Mouse (Mus musculus) monocyte, adult 2 months (primary cell): ENCODE measurements at regions not wholly inside any gene's neighbourhood (a gene's known extent, or its start where the extent isn't known, plus 50 kb on each side); places are given as distances from the start of the nearest gene placed in this dataset.
"Not testable (repeated sequence)": the region's sequence is repeated elsewhere in the genome, so short reads cannot be mapped to it uniquely, and the experiment has no call there.

Experiments used
- DNase-seq, 2 experiments: peaks; one replicate each; pipeline ENCODE4 v3.0.0; 2022; ENCODE audit warnings: low spot score in 2 of 2, low read depth in 1 of 2

- no peak for DNase-seq
Measured at GRCm38 (mm10) chr2:84042793-84043192, 52.4 kb downstream of the Gm13691 start.

- DNase-seq = no peak
Measured at GRCm38 (mm10) chr2:84048398-84049140, 58.2 kb downstream of the Gm13691 start.

GRCm38 (mm10) chr2:84051883-84052331 lies 61.6 kb downstream of the Gm13691 start:
- no peak for DNase-seq

DNA sequence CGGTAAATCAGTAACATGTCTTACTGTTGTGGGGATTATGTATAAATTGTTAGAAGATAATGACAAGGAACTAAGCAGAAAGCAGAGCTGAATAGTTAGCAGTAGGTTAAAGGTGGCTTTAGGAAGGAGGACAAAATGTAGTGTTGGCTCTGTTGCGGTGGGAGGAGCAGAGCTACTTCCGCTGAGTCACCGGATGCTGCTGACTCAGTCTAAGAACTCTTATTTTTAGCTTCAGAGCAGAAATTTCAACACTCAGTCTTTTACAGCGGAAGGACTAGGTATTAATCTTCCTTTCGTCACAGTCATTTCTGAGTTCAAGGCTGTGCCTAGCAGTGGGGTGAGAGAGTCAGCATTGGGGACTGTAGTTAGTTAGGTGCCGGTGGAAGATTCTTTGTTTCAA lies 68.9 kb downstream of the Gm13691 start:
- DNase-seq = peak; percentile 33 to 35

DNA sequence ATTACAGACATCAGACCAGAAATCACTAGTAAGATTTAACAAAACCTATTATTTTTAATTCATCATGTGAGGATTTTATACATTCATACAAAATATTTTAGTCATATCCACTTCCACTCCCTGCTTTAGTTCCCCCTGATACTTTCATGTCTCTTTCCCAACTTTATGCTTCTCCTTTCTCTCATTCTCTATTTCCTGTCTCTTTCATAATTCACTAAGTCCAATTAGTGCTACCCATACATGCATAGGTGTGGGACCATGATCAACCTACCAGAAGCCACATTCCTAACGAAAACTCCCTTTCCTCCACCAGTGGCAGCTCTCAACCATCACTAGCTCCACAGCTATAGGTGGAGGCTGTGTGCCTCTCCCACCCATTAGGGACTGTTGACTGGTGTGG lies 70.9 kb downstream of the Gm13691 start:
- no peak for DNase-seq

- DNase-seq = no peak
Measured at GRCm38 (mm10) chr2:84064371-84064770, 74.0 kb downstream of the Gm13691 start.

GRCm38 (mm10) chr2:84065061-84065460 lies 74.7 kb downstream of the Gm13691 start:
- no peak for DNase-seq

DNA sequence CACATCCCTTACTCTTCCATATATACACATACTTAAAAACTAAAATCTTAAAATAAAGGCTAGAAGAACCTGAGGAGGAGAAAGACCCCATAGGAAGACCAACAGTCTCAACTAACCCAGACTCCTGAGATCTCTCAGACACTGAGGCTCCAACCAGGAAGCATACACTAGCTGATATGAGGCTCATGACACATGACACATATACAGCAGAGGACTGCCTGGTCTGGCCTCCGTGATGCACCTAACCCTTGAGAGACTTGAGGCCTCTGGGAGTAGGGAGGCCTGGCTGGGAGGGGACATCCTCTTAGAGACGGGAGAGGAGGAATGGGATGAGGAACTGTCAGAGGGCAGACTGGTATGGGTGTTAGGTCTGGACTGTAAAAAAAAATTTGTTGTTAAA lies 75.4 kb downstream of the Gm13691 start:
- no peak for DNase-seq

- DNase-seq = no peak
Measured at GRCm38 (mm10) chr2:84066151-84066693, 75.9 kb downstream of the Gm13691 start.

DNA sequence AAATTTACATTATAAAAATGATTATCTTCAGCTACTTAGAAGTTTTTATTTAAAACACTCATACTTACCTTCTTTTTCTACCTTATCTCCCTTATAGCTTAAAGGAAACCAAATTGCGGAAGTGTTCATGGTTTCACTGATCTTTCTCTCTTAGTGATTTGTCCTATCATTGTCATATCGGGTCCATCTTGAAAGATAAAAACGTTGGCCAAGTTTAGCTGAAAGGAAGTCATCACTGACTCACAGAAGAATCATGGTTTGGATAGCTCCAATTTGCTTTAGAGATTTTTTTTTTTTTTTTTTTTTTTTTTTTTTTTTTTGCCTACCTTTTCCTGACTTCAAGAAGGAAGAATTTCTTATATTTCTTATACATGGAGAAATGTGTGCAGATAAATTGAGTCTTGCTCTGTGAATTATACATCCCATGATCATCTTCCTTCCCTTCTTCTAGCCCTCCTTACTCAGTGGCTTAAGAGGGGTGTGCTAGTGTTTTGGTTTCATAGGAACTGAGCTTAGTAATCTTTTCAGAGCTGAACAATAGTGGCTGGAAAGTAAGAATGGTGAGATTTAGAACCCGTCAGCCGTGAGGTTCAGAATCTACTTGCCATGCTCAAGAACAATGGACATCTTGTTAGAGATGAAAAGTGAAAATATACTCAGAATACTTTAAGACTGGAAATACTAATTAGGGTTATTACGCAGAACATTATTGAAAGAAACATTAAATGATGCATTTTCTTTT lies 76.6 kb downstream of the Gm13691 start:
- DNase-seq = no peak

DNA sequence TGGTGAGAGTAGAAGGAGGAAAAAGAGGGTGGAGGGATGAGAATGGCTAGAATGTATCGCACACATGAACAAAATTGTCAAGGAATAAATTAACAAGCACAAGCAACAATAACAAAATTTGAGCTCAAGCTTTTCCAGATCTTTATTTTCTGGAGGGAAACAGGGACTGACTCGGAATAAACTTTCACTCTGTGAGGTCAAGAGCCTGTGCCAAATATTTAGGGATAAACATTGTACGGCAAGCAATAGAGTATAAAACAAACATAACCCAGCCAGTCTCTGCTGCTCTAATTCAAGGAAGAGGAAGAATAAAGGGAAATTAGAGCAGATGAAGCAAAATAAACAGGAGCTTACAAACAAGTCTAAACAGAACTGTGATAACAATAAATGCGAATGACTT lies 78.3 kb downstream of the Gm13691 start:
- no peak for DNase-seq

DNA sequence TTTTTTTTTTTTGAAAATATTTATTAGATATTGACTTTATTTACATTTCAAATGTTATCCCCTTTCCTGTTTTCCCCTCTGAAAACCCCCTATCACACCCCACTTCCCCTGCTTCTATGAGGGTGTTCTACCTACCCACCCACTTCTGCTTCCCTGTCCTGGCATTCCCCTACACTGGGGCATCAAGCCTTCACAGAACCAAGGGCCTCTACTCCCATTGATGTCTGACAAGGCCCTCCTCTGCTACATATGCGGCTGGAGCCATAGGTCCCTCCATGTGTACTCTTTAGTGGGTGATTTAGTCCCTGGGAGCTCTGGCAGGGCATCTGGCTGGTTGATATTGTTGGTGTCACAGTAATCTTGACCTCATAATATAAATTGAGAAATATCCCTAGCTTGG lies 79.1 kb downstream of the Gm13691 start:
- not testable (repeated sequence) for DNase-seq

DNA sequence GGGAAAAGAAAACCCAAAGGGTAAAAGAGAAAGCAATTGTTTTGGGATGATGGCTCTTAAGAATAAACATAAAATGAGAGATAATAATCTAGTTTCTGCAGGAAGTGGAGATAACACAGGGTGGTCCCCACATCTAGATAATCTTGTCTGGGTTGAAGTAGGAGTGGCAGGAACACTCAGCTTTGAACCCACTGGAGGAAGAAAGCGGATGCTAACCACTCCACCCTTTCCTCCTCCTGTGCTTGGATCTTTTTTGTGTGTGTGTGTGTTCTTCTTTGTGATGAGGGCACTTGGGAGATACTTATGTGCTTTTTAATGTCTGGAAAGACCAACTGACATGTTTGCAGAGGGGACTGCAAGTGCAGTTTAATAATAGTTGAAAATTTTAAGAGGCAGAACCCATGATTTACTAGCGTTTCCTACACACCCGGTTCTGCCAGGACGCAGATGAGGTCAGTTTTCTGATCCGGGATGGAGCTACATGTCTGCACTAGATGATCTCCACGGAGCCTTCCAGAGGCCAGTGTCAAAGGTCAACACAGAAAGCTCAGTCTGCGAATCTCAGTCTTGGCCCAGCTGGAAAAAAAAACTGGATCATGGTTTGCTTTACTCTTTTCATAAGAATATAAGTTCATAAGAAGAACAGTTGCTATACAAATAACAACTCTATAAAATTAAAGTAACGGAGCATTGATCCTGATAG lies 82.7 kb downstream of the Gm13691 start:
- DNase-seq = no peak

- no peak for DNase-seq
Measured at GRCm38 (mm10) chr2:84075944-84076343, 85.6 kb downstream of the Gm13691 start.

DNA sequence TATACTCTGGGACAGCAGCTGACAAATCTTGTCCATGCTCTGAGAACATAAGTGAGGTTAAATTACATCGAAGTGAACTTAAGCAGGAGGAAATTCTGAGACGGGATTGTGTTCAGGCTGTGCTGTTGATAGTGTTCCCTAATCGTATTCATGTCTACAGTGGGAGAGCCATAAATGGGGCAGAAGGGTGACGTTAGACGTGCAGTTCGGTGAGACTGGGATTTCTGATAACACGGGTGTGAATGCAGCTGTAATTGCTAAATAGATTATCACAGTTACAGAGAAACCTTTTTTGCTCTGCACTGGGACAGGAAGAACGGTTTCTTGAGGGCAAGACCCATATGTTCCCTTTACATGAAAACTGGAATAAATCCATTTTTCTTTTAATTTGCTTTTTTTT lies 88.9 kb downstream of the Gm13691 start:
- no peak for DNase-seq

DNA sequence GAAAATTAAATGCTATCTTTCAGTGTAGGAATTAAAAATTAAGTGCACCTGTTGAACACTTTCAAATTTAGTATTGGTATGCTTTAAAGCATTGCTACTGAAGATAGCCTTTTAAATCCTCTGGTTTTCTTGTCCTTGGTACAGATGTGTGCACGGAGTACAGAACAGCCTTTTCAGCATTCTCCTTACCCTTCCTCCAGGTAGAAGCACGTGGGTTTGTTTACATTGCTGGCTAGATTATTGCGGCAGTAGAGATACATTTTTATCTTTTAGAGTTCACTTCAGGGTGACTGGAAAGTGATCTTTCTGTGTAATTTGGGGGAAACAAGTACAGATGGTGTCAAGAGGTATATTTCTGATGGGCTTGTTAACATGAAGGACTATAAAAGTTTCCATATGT lies 89.9 kb downstream of the Gm13691 start:
- no peak for DNase-seq

- no peak for DNase-seq
Measured at GRCm38 (mm10) chr2:84094751-84095150, 104.4 kb downstream of the Gm13691 start.

- no peak for DNase-seq
Measured at GRCm38 (mm10) chr2:84098746-84099145, 108.4 kb downstream of the Gm13691 start.

DNA sequence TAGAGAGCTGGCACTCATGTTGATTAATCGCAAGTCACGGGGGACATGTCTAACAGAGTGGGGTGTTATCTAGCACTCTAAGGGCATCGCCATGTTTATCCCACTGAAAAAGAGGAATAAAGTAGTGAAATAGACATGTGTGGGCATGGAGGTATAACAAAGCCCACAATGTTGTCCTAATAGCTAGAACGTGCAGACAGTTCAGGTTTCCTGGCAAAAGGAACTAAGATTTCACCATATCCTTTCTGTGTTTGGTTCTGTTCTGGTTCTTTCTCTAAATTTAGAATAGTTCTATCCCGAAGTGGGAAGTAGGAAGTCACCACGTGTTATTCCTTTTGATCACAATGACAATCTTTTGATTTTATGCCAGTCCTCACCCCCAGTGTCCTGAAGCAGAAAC lies 123.2 kb downstream of the Gm13691 start:
- no peak for DNase-seq

DNA sequence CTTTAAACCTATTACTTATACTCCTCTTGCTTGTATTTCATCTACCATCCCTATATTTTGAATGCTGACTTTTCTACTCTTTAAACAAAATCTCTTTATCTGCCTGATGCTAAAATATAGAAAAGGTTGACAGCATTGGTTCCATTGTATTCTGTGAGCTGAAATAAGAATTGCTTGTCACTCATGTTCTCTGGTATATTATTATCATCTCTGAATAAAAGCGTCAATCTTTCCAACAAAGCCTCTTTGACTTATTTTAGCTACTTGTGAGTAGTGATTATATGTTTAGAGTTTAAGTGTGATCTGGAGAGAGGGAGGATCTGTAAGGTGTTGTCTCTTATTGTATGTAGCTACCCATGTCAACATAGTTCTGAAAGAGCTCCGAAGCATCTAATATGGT lies 129.5 kb downstream of the Gm13691 start:
- no peak for DNase-seq

- no peak for DNase-seq
Measured at GRCm38 (mm10) chr2:84127586-84127985, 137.2 kb downstream of the Gm13691 start.

DNA sequence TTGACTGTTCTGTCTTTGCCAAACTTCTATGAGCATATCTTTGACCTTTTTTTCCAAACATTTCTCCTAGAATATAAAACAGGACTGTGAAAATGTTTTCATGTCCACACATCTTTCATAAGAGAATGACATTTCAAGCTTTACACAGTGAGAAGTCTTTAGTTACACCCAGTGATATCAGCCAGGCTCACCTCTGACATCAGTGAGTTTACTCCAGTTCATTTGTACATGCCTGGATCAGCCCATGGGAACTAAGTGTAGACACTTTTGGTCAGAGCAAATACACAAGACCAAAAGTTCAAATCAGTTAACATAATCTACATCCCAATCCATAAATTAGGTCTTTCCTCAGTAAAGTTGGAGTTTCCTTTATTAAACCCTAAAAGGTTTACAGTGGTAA lies 171.4 kb downstream of the Gm13691 start:
- no peak for DNase-seq
